Mouse (Mus musculus): ENCODE measurements at regions not wholly inside any gene's neighbourhood (a gene's known extent, or its start where the extent isn't known, plus 50 kb on each side); places are given as distances from the start of the nearest gene placed in this dataset.

DNA sequence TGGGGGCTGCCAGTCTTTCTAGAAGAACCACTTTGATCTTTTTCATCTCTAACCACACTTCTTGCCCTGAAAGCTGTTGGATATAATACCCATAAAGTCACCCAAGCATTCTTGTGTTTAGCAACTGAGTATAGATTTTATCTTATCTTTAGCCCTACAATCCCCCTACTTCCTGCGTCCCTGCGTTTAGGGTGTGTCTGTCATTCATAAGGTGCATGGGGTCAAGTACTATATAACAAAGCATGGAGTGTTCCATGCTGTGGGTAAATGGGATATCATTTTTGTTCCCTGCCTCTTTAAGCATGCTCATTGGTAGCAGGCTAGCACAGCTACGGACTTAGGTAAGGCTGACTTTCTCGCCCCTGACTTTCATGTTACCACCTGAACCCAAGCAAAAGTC, 122.5 kb upstream of the Twist2 start:
- no peak for DNase-seq (ENCODE audit: low spot score)

DNA sequence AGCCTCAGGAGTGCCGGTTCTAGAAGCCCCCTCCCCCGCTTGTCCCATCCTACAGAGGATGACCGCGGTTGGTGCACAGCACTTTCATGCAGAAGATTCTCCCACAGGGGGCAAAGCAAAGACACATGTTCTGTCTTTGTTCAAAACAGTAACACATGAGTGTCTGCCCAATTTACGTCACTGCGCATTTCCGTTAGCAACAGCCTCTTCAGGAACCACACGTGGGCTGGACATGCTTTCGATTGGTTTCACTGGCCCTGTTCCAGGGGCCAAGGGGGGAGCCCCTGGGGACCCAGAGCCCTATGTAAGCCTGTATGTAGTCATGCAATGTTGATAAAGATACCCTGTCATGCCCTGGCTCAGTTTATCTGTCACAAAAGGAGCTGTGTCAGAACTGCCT, 116.2 kb upstream of the Twist2 start:
- no peak for DNase-seq (ENCODE audit: low spot score)

- no peak for DNase-seq (ENCODE audit: low spot score)
Observed at GRCm38 (mm10) chr1:91685789-91686188, 115.5 kb upstream of the Twist2 start.

DNA sequence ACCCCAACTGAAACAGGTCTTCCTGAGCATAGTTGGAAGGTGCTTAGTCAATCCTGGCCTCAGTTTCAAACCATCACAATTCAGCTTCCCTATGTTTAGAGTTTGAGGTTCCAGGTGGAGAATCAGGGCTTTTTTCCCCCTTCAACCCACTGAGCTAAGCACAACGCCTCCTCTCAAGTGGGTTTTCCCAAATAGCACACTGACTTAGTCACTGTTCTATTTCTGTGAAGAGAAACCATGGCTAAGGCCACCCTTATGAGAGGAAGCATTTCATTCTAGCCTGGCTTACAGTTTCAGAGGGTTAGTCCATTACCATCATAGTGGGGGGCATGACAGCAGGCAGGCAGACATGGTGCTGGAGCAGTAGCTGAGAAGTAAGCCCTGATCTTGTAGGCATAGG, 109.7 kb upstream of the Twist2 start:
- no peak for DNase-seq (ENCODE audit: low spot score)

DNA sequence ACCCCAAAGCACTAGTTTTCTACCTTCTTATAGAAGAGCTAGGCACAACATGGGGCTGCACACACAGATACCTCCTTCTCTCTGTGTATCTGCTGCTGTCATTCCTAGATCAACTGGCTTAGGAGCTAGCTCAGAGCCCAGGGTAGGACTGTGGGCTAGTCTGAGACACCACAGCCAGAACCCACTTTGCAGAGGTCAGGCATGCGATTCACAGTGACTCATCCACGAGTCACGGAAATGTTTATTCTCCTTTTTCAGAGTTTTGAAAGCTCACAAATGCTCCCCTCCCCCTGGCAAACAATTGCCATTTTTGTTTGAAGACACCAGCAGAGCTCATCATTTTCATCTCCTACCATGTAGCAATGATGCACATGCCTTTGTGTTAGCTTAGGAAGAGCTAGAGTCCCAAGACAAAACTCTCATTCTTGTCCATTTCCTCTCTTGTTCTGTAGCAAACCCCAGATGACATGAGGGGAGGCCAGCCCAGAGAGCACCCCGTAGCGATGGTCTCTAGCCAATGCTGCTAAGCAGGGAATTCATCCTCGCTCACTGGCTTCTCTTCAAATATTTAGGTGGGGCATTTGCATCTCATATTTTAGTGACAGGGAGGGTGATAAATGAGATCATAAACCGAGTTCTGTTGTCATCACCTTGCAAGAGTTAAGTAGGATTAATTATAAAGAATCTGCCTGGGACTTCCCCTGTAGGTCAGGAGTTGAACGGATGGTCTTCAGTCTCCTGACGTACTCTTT, 108.4 kb upstream of the Twist2 start:
- DNase-seq (ENCODE audit: low spot score): no peak

DNA sequence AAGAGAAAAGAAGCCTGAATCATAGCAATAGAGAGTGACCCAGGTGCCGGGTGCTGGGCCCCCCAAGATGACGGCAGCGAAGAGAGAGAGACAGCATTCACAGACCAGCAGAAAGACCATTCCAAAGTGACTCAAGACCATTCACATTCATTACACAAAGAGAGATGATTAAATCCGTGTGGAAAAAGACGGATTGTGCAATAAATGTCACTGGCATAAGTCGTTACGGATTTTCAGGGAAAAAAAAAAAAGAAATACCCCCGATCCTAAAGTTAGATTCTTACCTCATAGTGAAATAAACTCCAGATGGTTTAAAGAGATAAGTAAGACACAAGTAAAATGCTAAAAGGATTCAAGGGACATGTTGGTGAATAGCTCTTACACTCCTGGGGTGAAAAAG, 104.2 kb upstream of the Twist2 start:
- no peak for DNase-seq (ENCODE audit: low spot score)

GRCm38 (mm10) chr1:91701475-91701874, 99.8 kb upstream of the Twist2 start:
- DNase-seq (ENCODE audit: low spot score): no peak

DNA sequence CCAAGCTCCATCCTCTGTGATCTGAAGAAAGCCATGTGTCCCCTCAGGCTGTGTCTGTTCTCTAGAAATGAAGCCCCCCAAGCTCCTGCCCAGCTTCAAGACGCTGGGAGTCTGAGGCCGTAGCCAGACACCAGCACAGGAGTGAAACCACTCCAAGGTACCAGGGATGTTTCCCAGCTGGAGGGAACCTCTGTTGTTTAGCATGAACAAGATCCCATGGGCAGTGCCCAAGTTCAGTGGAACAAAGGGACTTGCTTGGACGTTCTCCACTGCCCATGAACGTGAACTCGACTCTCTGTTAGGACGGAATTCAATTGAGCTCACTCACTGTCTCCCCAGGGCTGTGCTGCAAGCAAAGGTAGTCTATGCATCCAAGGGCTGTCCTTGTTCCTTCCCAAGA, 99.2 kb upstream of the Twist2 start:
- no peak for DNase-seq (ENCODE audit: low spot score)

- no peak for DNase-seq (ENCODE audit: low spot score)
Observed at GRCm38 (mm10) chr1:91702737-91703136, 98.5 kb upstream of the Twist2 start.

DNA sequence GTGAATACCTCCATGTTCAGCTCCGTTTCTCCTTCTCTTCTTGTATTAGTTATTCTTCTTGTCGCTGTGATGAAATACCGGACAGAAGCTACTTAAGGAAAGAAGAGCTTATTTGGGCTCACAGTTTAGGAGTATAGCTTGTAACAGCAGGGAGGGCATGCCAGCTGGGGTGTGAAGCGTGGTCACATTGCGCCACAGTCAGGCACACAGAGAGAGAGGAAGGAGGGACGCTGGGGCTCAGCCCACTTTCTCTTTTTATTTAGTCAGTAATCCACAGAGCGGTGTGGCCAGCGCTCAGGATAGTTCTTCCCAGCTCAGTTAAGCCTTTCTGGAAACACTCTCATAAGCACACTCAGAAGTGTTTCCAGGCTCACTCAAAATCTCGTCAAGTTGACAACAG, 95.8 kb upstream of the Twist2 start:
- no peak for DNase-seq (ENCODE audit: low spot score)

DNA sequence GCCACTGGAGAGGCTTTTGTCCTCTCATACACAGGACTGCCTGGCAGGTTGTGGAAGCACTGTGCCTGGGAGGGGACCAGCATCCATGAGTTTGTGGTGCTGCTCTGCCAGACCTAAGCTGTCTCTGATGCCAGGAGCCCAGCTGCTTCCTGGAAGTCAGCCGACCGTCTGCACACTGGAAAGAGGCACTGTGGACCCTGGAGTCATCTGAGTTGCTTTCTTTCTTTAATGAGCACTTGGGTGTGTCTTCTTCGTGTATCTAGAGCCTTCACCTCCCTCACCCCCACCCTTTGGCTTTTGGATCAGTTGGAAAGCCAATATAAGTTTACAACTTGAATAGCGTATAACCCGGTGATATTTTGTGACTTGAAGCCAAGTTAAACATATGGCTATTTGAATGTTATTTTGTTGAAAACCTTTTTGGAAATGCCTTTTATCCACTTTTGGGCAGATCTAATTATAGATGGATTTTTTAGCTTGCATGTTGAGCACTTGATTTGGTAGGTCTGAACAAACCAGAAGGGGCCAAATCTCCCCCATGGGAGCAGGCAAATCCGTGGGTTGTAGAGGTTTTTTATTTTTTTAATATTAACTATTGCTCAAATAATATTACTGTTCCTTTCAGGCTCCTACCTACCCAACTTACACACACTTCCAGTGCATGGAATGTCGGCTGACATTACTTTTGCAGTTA, 92.6 kb upstream of the Twist2 start:
- DNase-seq (ENCODE audit: low spot score): no peak

- no peak for DNase-seq (ENCODE audit: low spot score)
Observed at GRCm38 (mm10) chr1:91709244-91709600, 92.0 kb upstream of the Twist2 start.

DNA sequence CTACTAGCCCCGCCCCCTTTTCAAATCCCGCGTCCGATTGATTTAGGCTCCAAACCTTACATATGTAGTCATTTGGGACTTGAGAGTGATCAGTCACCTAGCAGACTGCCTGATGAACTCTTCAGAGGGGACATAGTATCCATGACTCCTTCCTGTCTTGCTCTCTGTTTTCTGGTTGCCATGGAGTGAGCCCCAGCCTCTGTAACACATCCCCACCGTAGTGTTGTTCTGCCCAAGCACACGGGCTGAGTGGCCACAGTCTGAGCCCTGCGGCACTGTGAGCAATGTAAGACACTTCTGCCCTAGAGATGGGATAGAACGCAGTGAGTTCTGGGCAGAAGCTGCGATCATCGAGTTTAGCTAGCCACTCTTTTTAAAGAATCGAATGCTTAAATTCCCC, 88.1 kb upstream of the Twist2 start:
- DNase-seq (ENCODE audit: low spot score): no peak

DNA sequence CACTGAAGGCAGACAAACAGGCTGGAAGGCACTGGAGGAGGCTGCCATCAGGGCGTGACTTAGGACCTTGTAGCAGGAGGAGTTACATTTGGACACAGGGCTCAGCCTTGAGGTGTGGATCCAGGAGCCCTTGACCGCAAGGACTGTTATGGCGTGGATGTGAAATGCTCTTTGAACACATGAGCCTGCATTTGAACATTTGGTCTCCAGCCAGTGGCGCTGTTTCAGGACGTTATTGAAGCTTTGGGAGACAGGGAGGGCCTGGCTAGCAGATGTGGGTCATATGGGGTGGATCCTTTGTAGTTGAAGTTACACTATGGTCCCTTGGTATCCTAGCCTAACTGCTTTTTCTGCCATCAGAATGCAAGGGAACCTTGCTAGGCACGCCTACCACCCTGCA, 87.0 kb upstream of the Twist2 start:
- DNase-seq (ENCODE audit: low spot score): no peak

GRCm38 (mm10) chr1:91715341-91715740, 85.9 kb upstream of the Twist2 start:
- no peak for DNase-seq (ENCODE audit: low spot score)

GRCm38 (mm10) chr1:91715791-91716190, 85.5 kb upstream of the Twist2 start:
- peak; percentile 6 for DNase-seq (ENCODE audit: low spot score)

DNA sequence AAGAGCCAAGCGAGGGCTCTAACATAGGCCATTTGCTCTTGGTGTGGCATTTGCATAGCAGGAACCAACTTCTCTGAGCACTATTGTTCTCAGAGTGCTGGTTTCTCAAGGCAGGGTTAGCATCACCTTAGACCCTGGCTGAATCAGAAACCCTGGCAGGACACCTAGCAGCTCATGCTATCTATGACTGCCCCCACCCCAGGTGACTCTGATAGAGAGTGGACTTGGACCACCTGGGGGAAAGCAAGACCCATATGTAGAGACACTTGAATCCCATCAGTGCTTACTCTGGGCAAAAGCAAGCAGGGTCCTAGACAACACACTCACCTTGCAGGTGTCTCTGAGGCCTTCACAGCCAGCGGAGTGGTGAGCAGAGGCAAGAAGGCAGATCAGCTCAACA, 84.4 kb upstream of the Twist2 start:
- no peak for DNase-seq (ENCODE audit: low spot score)

DNA sequence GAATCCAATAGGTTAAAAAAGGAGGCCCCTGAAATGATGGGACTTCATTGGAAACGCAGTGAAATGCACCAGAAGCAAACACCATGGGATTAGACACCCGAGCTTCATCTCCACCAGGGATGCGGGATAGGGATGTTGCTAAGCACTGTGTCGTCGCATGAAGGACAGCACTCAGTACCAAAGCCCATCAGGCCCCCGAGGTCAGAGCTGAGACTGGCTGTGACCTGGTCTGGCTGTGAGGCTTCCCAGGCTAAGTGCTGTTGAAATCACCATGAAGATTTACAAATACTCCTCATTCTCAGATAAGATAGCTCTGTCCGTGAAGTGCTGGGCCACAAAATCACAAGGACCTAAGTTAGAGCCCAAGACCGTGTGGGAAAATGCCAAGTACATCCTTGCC, 83.3 kb upstream of the Twist2 start:
- DNase-seq (ENCODE audit: low spot score): peak; percentile 15

DNA sequence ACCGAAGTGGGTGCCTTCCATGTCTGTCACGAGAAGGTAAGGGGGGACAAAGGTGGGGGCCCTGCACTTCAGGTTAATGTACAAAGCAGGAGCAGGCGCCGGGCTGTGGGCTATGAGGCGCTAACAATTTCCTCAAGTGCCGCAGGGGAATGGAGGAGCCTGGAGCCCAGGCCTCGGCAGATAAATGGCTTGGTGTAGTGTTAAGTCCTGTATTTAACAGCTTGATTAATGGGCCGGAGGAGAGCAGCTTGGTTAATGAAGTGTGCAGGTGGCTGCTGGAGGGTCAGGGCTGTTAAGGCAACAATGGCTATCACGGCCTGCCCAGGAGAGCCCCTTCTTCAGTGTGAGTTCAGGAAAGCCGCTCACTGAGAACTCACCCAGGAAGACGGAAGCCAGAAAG, 72.0 kb upstream of the Twist2 start:
- no peak for DNase-seq (ENCODE audit: low spot score)

- DNase-seq (ENCODE audit: low spot score): no peak
Observed at GRCm38 (mm10) chr1:91730281-91730680, 71.0 kb upstream of the Twist2 start.

GRCm38 (mm10) chr1:91731703-91732102, 69.6 kb upstream of the Twist2 start:
- no peak for DNase-seq (ENCODE audit: low spot score)

GRCm38 (mm10) chr1:91732461-91732861, 68.8 kb upstream of the Twist2 start:
- DNase-seq (ENCODE audit: low spot score): no peak

- DNase-seq (ENCODE audit: low spot score): no peak
Observed at GRCm38 (mm10) chr1:91734731-91735130, 66.5 kb upstream of the Twist2 start.

DNA sequence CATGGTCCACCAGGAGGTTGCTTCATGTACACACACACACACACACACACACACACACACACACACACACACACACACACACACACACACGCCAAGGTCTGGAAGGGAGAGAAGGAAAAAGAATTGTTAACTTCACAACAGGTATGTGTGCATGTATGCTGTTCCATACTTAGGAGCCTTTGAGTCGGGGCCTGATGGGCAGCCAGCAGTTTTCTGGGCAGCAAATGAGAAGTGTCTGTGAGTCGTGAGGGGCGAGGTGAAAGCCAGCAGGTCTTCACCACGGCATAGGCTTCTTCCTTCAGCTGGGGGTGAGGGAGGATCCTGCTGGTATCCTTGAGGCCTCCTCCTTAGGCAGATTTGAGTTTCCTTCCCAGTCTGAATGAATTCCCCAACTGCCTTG, 65.8 kb upstream of the Twist2 start:
- DNase-seq (ENCODE audit: low spot score): no peak
